Mouse (Mus musculus) CH12.LX (cell line): ENCODE data around the gene Chit1.

ENCODE experiments used
- CTCF ChIP-seq, 2 experiments: IDR thresholded peaks in 1 of 2; conservative IDR thresholded peaks in 1 of 2; 2 replicates each; pipeline ENCODE4 v1.5.1; 2011 to 2012; ENCODE audit warnings: low read depth in 2 of 2, low read length in 2 of 2, improper control_type of control experiment in 1 of 2, inconsistent platforms in 1 of 2, mild to moderate bottlenecking in 1 of 2, moderate library complexity in 1 of 2
- POLR2A ChIP-seq: IDR thresholded peaks from 2 replicates; pipeline ENCODE4 v1.6.1; 2011; ENCODE audit warnings: low read depth, mild to moderate bottlenecking, improper control_type of control experiment, low read length
- TCF12 ChIP-seq: IDR thresholded peaks from 2 replicates; pipeline ENCODE4 v1.6.1; 2014; ENCODE audit warnings: low read depth, mild to moderate bottlenecking, inconsistent platforms, low read length, improper control_type of control experiment
- USF1 ChIP-seq: IDR thresholded peaks from 2 replicates; pipeline ENCODE4 v1.6.1; 2014; ENCODE audit warnings: low read depth, mild to moderate bottlenecking, inconsistent platforms, low read length, improper control_type of control experiment
- ZC3H11A ChIP-seq: IDR thresholded peaks from 2 replicates; pipeline ENCODE4 v1.6.1; 2012; ENCODE audit warnings: low read depth, mild to moderate bottlenecking, inconsistent platforms, low read length, improper control_type of control experiment

DNA sequence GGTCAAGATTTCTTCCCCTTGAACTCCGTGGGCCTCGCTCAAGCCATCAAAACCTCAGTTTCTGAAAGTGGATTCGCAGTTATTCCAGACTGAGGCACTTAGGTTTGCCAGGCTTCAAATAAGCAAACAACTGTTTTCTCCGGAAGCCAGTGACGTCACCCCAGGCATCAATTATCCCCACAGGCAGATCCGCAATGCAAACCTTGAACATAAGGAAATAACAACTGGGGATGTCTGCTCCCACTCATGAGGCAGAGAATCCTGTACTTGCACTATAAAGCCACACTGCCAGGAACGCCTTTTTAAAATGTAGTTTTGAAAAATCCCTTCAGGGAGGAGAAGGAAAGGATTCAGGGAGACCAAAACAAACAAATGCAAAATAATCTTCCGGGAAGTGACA, 4.4 kb downstream of the Chit1 start:
- TF ChIP-seq CTCF (conservative IDR thresholded peaks at IDR 0.05 in 1 of 2, IDR thresholded peaks at IDR 0.05 in 1 of 2; ENCODE audit: low read depth in 2 of 2, low read length in 2 of 2) = no peak
- TF ChIP-seq USF1 = no peak
- no peak for TF ChIP-seq ZC3H11A
- no peak for TF ChIP-seq POLR2A
- no peak for TF ChIP-seq TCF12
